Mouse (Mus musculus) erythroblast, embryonic 14.5 days (primary cell): ENCODE results near the gene Acp7.

ENCODE experiments used
- GATA1 ChIP-seq: IDR thresholded peaks from 2 replicates; pipeline ENCODE4 v1.6.1; 2012; ENCODE audit warnings: low read length, inconsistent platforms, mixed read lengths
- TAL1 ChIP-seq: IDR thresholded peaks from 3 replicates; pipeline ENCODE4 v1.6.1; 2012; ENCODE audit warnings: low read length, inconsistent platforms, mixed read lengths

- no peak for TF ChIP-seq TAL1
- TF ChIP-seq GATA1: peak; percentile 83
Measured at GRCm38 (mm10) chr7:28582841-28583240, 48.3 kb downstream of the Acp7 start.
